Mouse (Mus musculus) layer of hippocampus, postnatal 25 days (tissue): Measurements from ENCODE around the gene Slc25a47. TPM values are rescaled to one million over a fixed set of nuclear protein-coding genes. Genes with fewer than 3 reads are reported as not detected.

Experiments
- DNase-seq, 2 experiments: peaks; one replicate each; pipeline ENCODE4 v3.0.0; 2022; ENCODE audit warnings: mixed read lengths in 2 of 2, low spot score in 1 of 2; ENCODE audit errors: extremely low spot score in 1 of 2
- microRNA-seq, 2 experiments: library from miRNA; unstranded; fragments of <30 nt; microRNA quantifications; one replicate each; pipeline ENCODE4 v1.2.0; 2021
- total RNA-seq, 2 experiments: library from RNA; stranded (reverse); gene quantifications; 2 replicates each; pipeline ENCODE4 v1.2.3; 2021

Slc25a47 gene
- total RNA-seq, 2 experiments from 2014 or later = 10.0 to 12.0 TPM

DNA sequence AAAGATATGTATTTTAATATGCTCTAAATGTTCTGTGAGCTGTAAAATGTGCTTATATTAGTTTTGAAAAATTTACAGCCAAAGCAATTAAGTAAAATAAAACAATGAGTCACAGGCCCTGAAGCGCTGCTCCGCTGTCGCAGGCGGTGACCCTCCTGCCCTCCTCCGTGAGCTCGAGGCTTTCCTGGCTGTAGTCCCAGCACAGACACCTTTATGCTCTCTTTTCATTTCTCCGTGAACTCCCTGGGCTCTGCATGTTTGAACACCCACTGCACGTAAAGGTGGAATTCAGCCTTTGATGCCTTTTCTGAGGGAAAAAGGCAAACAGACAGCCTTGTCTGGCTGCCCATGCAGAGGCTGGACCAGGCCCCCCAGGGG, 68.4 kb downstream of the Slc25a47 start:
- DNase-seq = no peak

DNA sequence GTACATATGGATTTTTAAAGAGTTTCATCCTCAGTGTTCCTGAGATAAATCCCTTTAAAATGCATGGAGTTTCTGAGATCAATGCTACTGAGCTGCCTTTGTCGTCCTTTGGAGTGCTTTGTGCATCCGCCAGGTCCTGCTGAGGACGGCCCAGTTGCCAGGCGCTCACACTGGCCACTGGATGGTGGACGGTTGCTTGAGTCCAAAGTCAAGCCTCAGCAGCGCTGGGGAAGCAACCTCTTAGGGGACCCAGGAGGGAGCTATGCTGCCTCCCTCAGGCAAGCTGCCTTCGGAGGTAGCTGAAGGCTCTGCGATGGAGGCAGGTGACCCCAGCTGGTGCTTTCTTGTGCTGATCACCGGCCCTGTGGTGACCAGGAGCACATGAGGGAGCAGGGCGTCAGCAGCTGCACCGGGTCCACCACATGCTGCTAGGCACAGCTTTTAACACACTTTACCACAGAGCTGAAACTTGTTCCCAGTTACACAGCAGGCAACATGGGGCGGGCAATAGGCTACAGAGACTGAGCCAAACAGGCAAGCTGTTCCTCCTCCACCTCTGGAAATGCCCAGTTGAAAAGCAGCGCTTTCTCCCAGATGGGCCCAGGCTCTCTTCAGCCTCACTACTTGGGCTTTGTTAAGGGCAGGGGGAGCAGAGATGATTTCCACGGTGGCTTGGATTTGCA, 69.9 kb downstream of the Slc25a47 start:
- no peak for DNase-seq

DNA sequence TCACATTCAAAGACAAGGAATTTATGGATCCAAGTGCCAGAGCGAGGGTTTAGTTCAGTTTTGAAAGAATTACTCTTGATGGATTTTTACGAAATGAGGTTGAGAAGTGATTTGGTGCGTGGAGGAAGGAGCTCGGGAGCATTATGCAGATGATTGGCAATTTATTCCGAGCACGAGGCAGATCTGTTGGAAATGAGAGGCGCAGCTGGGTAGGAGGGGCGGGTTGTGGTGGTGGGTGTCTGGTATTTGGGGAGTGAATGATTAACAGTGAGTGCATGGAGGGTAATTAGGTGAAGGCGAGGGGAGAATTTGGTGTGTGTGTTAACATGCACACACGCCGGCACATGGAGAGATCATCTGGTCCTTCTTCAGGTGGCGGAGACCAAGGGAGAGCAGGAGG, 70.6 kb downstream of the Slc25a47 start:
- DNase-seq = no peak

Small RNAs within 50 kb of the gene (microRNA-seq; reads per million reads assigned to microRNA genes)
- 95.7 to 95.8 reads per million in 2 experiments for gene Mir345

Other genes with a start within 250 kb of the Slc25a47 start
- gene Degs2, start 133.7 kb upstream of the Slc25a47 start, total RNA-seq = 1 to 10 TPM; 3.6 to 3.8 TPM
- 10 to 100 TPM; 48.9 to 51.6 TPM for gene Yy1, start 43.1 kb upstream of the Slc25a47 start, total RNA-seq
- 10 to 100 TPM; 18.4 to 22.1 TPM for gene Slc25a29, start 163 bp upstream of the Slc25a47 start, total RNA-seq
- gene Wdr25, start 57.6 kb downstream of the Slc25a47 start, total RNA-seq = 10 to 100 TPM; 11.6 to 12.0 TPM
- gene Wars, start 58.1 kb downstream of the Slc25a47 start, total RNA-seq = 10 to 100 TPM; 83.6 to 86.7 TPM
- 100 to 1,000 TPM; 132 to 149 TPM for gene Begain, start 232.2 kb downstream of the Slc25a47 start, total RNA-seq